Mouse (Mus musculus) testis, adult 2 months (tissue): ENCODE measurements around the gene Fbxw24. TPM values are rescaled to one million over a fixed set of nuclear protein-coding genes. Genes with fewer than 3 reads are reported as not detected.

Source experiments
- H3K27ac ChIP-seq: fragments of 200-500 bp; 2 replicates; pipeline ENCODE4 v1.5.1; 2012; ENCODE audit warnings: low read depth, low read length; ENCODE audit not compliant: control insufficient read depth, insufficient read depth
- H3K27me3 ChIP-seq: fragments of 200-500 bp; 2 replicates; pipeline ENCODE4 v1.6.1; 2012; ENCODE audit warnings: mild to moderate bottlenecking, low read length, moderate library complexity; ENCODE audit not compliant: control insufficient read depth, insufficient read depth
- H3K36me3 ChIP-seq: fragments of 200-500 bp; 2 replicates; pipeline ENCODE4 v1.6.1; 2012; ENCODE audit warnings: mild to moderate bottlenecking, low read length; ENCODE audit not compliant: control insufficient read depth, insufficient read depth
- H3K4me1 ChIP-seq: fragments of 200-500 bp; 2 replicates; pipeline ENCODE4 v1.6.1; 2012; ENCODE audit warnings: low read length; ENCODE audit not compliant: control insufficient read depth, insufficient read depth
- H3K4me3 ChIP-seq: fragments of 200-500 bp; 2 replicates; pipeline ENCODE4 v1.5.1; 2012; ENCODE audit warnings: low read depth, mild to moderate bottlenecking, low read length, moderate library complexity, mixed read lengths; ENCODE audit not compliant: control insufficient read depth
- CTCF ChIP-seq: fragments of 200-500 bp; IDR thresholded peaks from 2 replicates; pipeline ENCODE4 v1.5.1; 2012; ENCODE audit warnings: low read depth, mild to moderate bottlenecking, inconsistent platforms, low read length, moderate library complexity; ENCODE audit not compliant: control insufficient read depth, insufficient read depth, insufficient replicate concordance
- POLR2A ChIP-seq: fragments of 200-500 bp; IDR thresholded peaks from 2 replicates; pipeline ENCODE4 v1.6.1; 2012; ENCODE audit warnings: low read depth, mild to moderate bottlenecking, inconsistent platforms, low read length, moderate library complexity; ENCODE audit not compliant: control insufficient read depth
- polyA plus RNA-seq: library from polyadenylated mRNA; depleted of rRNA; stranded (reverse); fragments of >200 nt; gene quantifications from 2 replicates; pipeline ENCODE4 v1.2.3, GENCODE M21; 2012; rRNA removed

Gene Fbxw24
- polyA plus RNA-seq, 1 experiment, result not detected

- Histone ChIP-seq H3K4me1 (no peaks in the 10 kb centered on the region), H3K27me3 (no peaks in the 10 kb centered on the region), H3K27ac (no peak overlapping the region), H3K36me3 (no peaks in the 10 kb centered on the region), H3K4me3 (no peak overlapping the region)
- TF ChIP-seq CTCF (no peak), POLR2A (no peak)
Observed at GRCm38 (mm10) chr9:109552483-109552882, 73.4 kb downstream of the Fbxw24 start.

Other genes starting within 250 kb of the Fbxw24 start
- not detected in 2 replicates for gene Fbxw22, start 221.8 kb downstream of the Fbxw24 start, polyA plus RNA-seq
- not detected in 2 replicates for gene Fbxw16, start 176.9 kb downstream of the Fbxw24 start, polyA plus RNA-seq
- not detected in 2 replicates for gene Fbxw19, start 130.2 kb downstream of the Fbxw24 start, polyA plus RNA-seq
- 0.19 TPM in 1 of 2 replicates, not detected in the other for gene Fbxw15, start 57.8 kb downstream of the Fbxw24 start, polyA plus RNA-seq
- gene Fbxw25, start 38.6 kb upstream of the Fbxw24 start, polyA plus RNA-seq, result not detected in 2 replicates
- 2.3 and 2.8 TPM in 2 replicates for gene Fbxw18, start 76.6 kb upstream of the Fbxw24 start, polyA plus RNA-seq
- 0.56 and 0.77 TPM in 2 replicates for gene Fbxw26, start 120.0 kb upstream of the Fbxw24 start, polyA plus RNA-seq
- gene Fbxw27, start 164.6 kb upstream of the Fbxw24 start, polyA plus RNA-seq, result 28.1 and 37.2 TPM in 2 replicates
- gene Spink8, start 186.2 kb upstream of the Fbxw24 start, polyA plus RNA-seq, result 0.58 and 286 TPM in 2 replicates
- gene Nme6, start 206.7 kb upstream of the Fbxw24 start, polyA plus RNA-seq, result 159 and 176 TPM in 2 replicates
- gene Camp, start 223.6 kb upstream of the Fbxw24 start, polyA plus RNA-seq, result not detected in 2 replicates
- 25.1 and 26.0 TPM in 2 replicates for gene Cdc25a, start 249.5 kb upstream of the Fbxw24 start, polyA plus RNA-seq